Mouse (Mus musculus) ES-Bruce4 (cell line): ENCODE data around the gene Akna.
A peak's percentile ranks its signal among the peaks of the same experiment; 100 is the strongest.

ENCODE experiments used
- CTCF ChIP-seq: IDR thresholded peaks from one replicate; pipeline ENCODE4 v1.8.1; 2011; ENCODE audit warnings: low read depth, low read length
- EP300 ChIP-seq: IDR thresholded peaks from 2 replicates; pipeline ENCODE4 v1.6.1; 2011; ENCODE audit warnings: low read depth, low read length; ENCODE audit not compliant: insufficient read depth
- POLR2A ChIP-seq: IDR thresholded peaks from one replicate; pipeline ENCODE4 v1.8.1; 2011; ENCODE audit warnings: low read length; ENCODE audit not compliant: insufficient read depth

- TF ChIP-seq CTCF (no peak), POLR2A (no peak), EP300 (peak; percentile 86)
Measured at GRCm38 (mm10) chr4:63420143-63420920, 17.2 kb upstream of the Akna start.
